Mouse (Mus musculus): ENCODE results near the gene Tmem235.

DNA sequence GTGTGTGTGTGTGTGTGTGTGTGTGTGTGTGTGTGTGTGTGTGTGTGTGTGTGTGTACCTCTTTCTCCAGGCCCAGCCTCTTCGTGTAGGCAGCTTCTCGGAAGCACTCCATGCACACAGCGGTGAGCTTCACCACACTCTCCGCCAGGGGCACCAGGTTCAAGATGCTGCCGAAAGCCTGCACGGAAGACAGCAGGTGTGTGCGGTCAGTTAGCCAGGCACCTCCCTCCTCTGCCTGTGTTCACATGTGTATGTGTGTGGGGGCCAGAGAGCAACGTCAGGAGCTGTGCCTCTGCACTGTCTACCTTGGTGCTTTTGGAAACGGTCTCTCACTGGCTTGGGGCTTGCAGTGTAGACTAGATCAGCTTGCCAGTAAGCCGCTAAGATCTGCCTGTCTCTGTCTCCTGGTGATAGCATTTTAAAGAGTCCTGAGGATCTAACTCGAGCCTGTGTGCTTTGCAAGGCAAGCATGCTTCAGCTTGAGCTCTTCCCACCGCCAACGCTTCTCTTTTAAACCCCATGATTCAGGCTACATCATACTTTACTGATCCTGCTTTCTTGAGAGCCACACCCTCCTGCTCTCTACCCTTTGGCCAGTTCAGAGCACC is 44.1 kb upstream of the Tmem235 start:
- TF ChIP-seq CTCF (IDR thresholded peaks at IDR 0.05; ENCODE audit: low read depth, low read length) (no peak), POLR2A (IDR thresholded peaks at IDR 0.05; ENCODE audit: extremely low read depth, insufficient read depth, low read length) (no peak)
